Mouse (Mus musculus): ENCODE measurements around the gene Myzap. TPM values are rescaled to one million over a fixed set of nuclear protein-coding genes. Genes with fewer than 3 reads are reported as not detected.

Gene Myzap
- polyA plus RNA-seq, 1 experiment from 2014 or later: 14.8 TPM

- Histone ChIP-seq H3K9me3 (no peaks in the 10 kb centered on the region), H3K36me3 (no peaks in the 10 kb centered on the region), H3K9ac (peak overlapping the region; percentile 78), H3K27ac (no peak overlapping the region), H3K27me3 (peaks cover 21% of the 10 kb centered on the region), H3K4me3 (peak overlapping the region; percentile 67), H3K4me1 (peaks cover 27% of the 10 kb centered on the region), H3K4me2 (replicated peaks) (peak overlapping the region; percentile 89)
- WGBS: 41% methylated on average over 6 of the region's 6 CpGs
- no peak for ATAC-seq (ENCODE audit: low FRiP score, low read depth)
Measured at GRCm38 (mm10) chr9:71592577-71593285, 571 bp upstream of the Myzap start.

GRCm38 (mm10) chr9:71591106-71591505, 1.1 kb downstream of the Myzap start:
- H3K27ac ChIP-seq: no peak overlapping the region
- peak overlapping the region; percentile 67; the same call in 1 of the 2 replicates for H3K4me3 ChIP-seq
- no peak overlapping the region for H3K9ac ChIP-seq
- peaks cover 21% of the 10 kb centered on the region for H3K27me3 ChIP-seq
- H3K4me2 ChIP-seq (replicated peaks): peak overlapping the region; percentile 89
- no peaks in the 10 kb centered on the region for H3K36me3 ChIP-seq
- H3K4me1 ChIP-seq: peaks cover 15% of the 10 kb centered on the region
- whole genome bisulfite sequencing: 60% methylated on average over 5 of the region's 5 CpGs
- 0 out of 2 replicates have a peak, but pooled peaks cover under 1% of the 10 kb centered on the region for H3K9me3 ChIP-seq
- no peak for ATAC-seq (ENCODE audit: low FRiP score, low read depth)

- Histone ChIP-seq H3K9me3 (peaks cover 11% of the 10 kb centered on the region; the same call in 1 of the 2 replicates), H3K27me3 (peaks cover 21% of the 10 kb centered on the region), H3K4me3 (no peak overlapping the region), H3K4me2 (replicated peaks) (no peak overlapping the region), H3K4me1 (peaks cover 15% of the 10 kb centered on the region), H3K36me3 (no peaks in the 10 kb centered on the region), H3K9ac (no peak overlapping the region), H3K27ac (no peak overlapping the region)
- no peak for ATAC-seq (ENCODE audit: low FRiP score, low read depth)
- 77% methylated on average over 7 of the region's 7 CpGs for WGBS
Measured at GRCm38 (mm10) chr9:71589771-71590170, 2.4 kb downstream of the Myzap start.

GRCm38 (mm10) chr9:71588930-71589592, 3.1 kb downstream of the Myzap start:
- whole genome bisulfite sequencing: 74% methylated on average over 2 of the region's 2 CpGs
- peaks cover 21% of the 10 kb centered on the region for H3K27me3 ChIP-seq
- H3K36me3 ChIP-seq: no peaks in the 10 kb centered on the region
- H3K4me3 ChIP-seq: no peak overlapping the region
- no peak for ATAC-seq (ENCODE audit: low FRiP score, low read depth)
- H3K9me3 ChIP-seq: peaks cover 11% of the 10 kb centered on the region; the same call in 1 of the 2 replicates
- H3K9ac ChIP-seq: no peak overlapping the region
- H3K4me2 ChIP-seq (replicated peaks): no peak overlapping the region
- H3K4me1 ChIP-seq: peaks cover 15% of the 10 kb centered on the region
- no peak overlapping the region for H3K27ac ChIP-seq

- Histone ChIP-seq H3K4me1 (peaks cover 2% of the 10 kb centered on the region; the same call in 1 of the 2 replicates), H3K27me3 (peaks cover 10% of the 10 kb centered on the region), H3K4me2 (replicated peaks) (no peak overlapping the region), H3K27ac (no peak overlapping the region), H3K4me3 (no peak overlapping the region), H3K36me3 (no peaks in the 10 kb centered on the region), H3K9me3 (peaks cover 11% of the 10 kb centered on the region; the same call in 1 of the 2 replicates), H3K9ac (no peak overlapping the region)
- no peak for ATAC-seq (ENCODE audit: low FRiP score, low read depth)
- WGBS: 51% methylated on average over 3 of the region's 3 CpGs
Measured at GRCm38 (mm10) chr9:71586408-71586807, 5.8 kb downstream of the Myzap start.

GRCm38 (mm10) chr9:71582771-71583170, 9.4 kb downstream of the Myzap start:
- Histone ChIP-seq H3K9me3 (peaks cover 11% of the 10 kb centered on the region; the same call in 1 of the 2 replicates), H3K4me2 (replicated peaks) (no peak overlapping the region), H3K27me3 (no peaks in the 10 kb centered on the region), H3K9ac (no peak overlapping the region), H3K27ac (no peak overlapping the region), H3K4me1 (peaks cover 10% of the 10 kb centered on the region; the same call in 1 of the 2 replicates), H3K36me3 (no peaks in the 10 kb centered on the region), H3K4me3 (no peak overlapping the region)
- 80% methylated on average over 1 of the region's 1 CpGs for WGBS
- ATAC-seq (ENCODE audit: low FRiP score, low read depth): no peak

- no peaks in the 10 kb centered on the region for H3K9me3 ChIP-seq
- H3K4me3 ChIP-seq: no peak overlapping the region
- H3K9ac ChIP-seq: no peak overlapping the region
- peak; percentile 54; the same call in 1 of the 2 replicates for ATAC-seq (ENCODE audit: low FRiP score, low read depth)
- no peaks in the 10 kb centered on the region for H3K36me3 ChIP-seq
- 69% methylated on average over 7 of the region's 7 CpGs for WGBS
- H3K27me3 ChIP-seq: no peaks in the 10 kb centered on the region
- no peak overlapping the region for H3K4me2 ChIP-seq (replicated peaks)
- H3K4me1 ChIP-seq: peaks cover 10% of the 10 kb centered on the region; the same call in 1 of the 2 replicates
- 0 out of 2 replicates have a peak overlapping the region, but pooled peaks have one; percentile 22 for H3K27ac ChIP-seq
Measured at GRCm38 (mm10) chr9:71578896-71579564, 13.1 kb downstream of the Myzap start.

- Histone ChIP-seq H3K36me3 (no peaks in the 10 kb centered on the region), H3K27me3 (no peaks in the 10 kb centered on the region), H3K4me2 (replicated peaks) (no peak overlapping the region), H3K4me1 (peaks cover 21% of the 10 kb centered on the region), H3K27ac (no peak overlapping the region), H3K9ac (no peak overlapping the region), H3K4me3 (no peak overlapping the region), H3K9me3 (no peaks in the 10 kb centered on the region)
- 79% methylated on average over 3 of the region's 3 CpGs for WGBS
- ATAC-seq (ENCODE audit: low FRiP score, low read depth): no peak
Measured at GRCm38 (mm10) chr9:71574440-71574839, 17.7 kb downstream of the Myzap start.

- no peaks in the 10 kb centered on the region for H3K27me3 ChIP-seq
- 80% methylated on average over 6 of the region's 6 CpGs for WGBS
- ATAC-seq (ENCODE audit: low FRiP score, low read depth): no peak
Measured at GRCm38 (mm10) chr9:71573771-71574340, 18.3 kb downstream of the Myzap start.

GRCm38 (mm10) chr9:71571150-71571633, 21.0 kb downstream of the Myzap start:
- Histone ChIP-seq H3K27ac (peak overlapping the region; percentile 48; the same call in 1 of the 2 replicates), H3K27me3 (peaks cover 2% of the 10 kb centered on the region; the same call in 1 of the 2 replicates), H3K9ac (no peak overlapping the region), H3K9me3 (no peaks in the 10 kb centered on the region), H3K4me1 (peaks cover 35% of the 10 kb centered on the region), H3K4me3 (no peak overlapping the region), H3K4me2 (replicated peaks) (peak overlapping the region; percentile 16; the same call in 1 of the 2 replicates), H3K36me3 (no peaks in the 10 kb centered on the region)
- 24% methylated on average over 7 of the region's 7 CpGs for WGBS
- peak; percentile 78 for ATAC-seq (ENCODE audit: low FRiP score, low read depth)

More at GRCm38 (mm10) chr9:71573771-71574340, 18.3 kb downstream of the Myzap start:
- Histone ChIP-seq H3K9me3 (no peaks in the 10 kb centered on the region), H3K4me2 (replicated peaks) (no peak overlapping the region), H3K27ac (no peak overlapping the region), H3K36me3 (no peaks in the 10 kb centered on the region), H3K4me3 (no peak overlapping the region), H3K9ac (no peak overlapping the region), H3K4me1 (peaks cover 16% of the 10 kb centered on the region)

- peak; percentile 52 for ATAC-seq (ENCODE audit: low FRiP score, low read depth)
- Histone ChIP-seq H3K36me3 (no peaks in the 10 kb centered on the region), H3K9ac (no peak overlapping the region), H3K27ac (no peak overlapping the region), H3K27me3 (peaks cover 6% of the 10 kb centered on the region; the same call in 1 of the 2 replicates), H3K4me1 (peaks cover 35% of the 10 kb centered on the region), H3K4me3 (no peak overlapping the region), H3K4me2 (replicated peaks) (no peak overlapping the region), H3K9me3 (no peaks in the 10 kb centered on the region)
- 30% methylated on average over 7 of the region's 7 CpGs for WGBS
Measured at GRCm38 (mm10) chr9:71570170-71570569, 22.0 kb downstream of the Myzap start.

Measured in limb, embryonic 13.5 days (tissue).